Mouse (Mus musculus) liver, embryonic 13.5 days (tissue): Measurements from ENCODE around the gene Ccdc30. TPM values are rescaled to one million over a fixed set of nuclear protein-coding genes. Genes with fewer than 3 reads are reported as not detected.
A peak's percentile ranks its signal among the peaks of the same experiment; 100 is the strongest.

Experiments
- ATAC-seq: fragments of 200-750 bp; cut with Nextera tagmentation; 2 replicates; pipeline ENCODE4 v1.8.0; 2017; ENCODE audit warnings: low read depth, mild to moderate bottlenecking, moderate number of reproducible peaks, moderate library complexity
- DNase-seq: peaks from one replicate; pipeline ENCODE4 v3.0.0; 2022
- H3K27ac ChIP-seq: fragments of 300-500 bp; sonication (generic); 2 replicates; pipeline ENCODE4 v1.5.1; 2015; ENCODE audit warnings: moderate library complexity, mild to moderate bottlenecking, inconsistent platforms
- H3K27me3 ChIP-seq: fragments of 300-500 bp; sonication (generic); 2 replicates; pipeline ENCODE4 v1.6.1; 2015; ENCODE audit warnings: mild to moderate bottlenecking, inconsistent platforms
- H3K36me3 ChIP-seq: fragments of 300-500 bp; sonication (generic); 2 replicates; pipeline ENCODE4 v1.6.1; 2015; ENCODE audit warnings: mild to moderate bottlenecking, inconsistent platforms
- H3K4me1 ChIP-seq: fragments of 300-500 bp; sonication (generic); replicated peaks from 2 replicates; pipeline ENCODE4 v1.6.1; 2015; ENCODE audit warnings: inconsistent platforms
- H3K4me2 ChIP-seq: fragments of 300-500 bp; sonication (generic); 2 replicates; pipeline ENCODE4 v1.6.1; 2015; ENCODE audit warnings: inconsistent platforms, mild to moderate bottlenecking, moderate library complexity
- H3K4me3 ChIP-seq: fragments of 300-500 bp; sonication (generic); replicated peaks from 2 replicates; pipeline ENCODE4 v1.5.1; 2015; ENCODE audit warnings: mild to moderate bottlenecking, inconsistent platforms
- H3K9ac ChIP-seq: fragments of 300-500 bp; sonication (generic); 2 replicates; pipeline ENCODE4 v1.6.1; 2015; ENCODE audit warnings: mild to moderate bottlenecking, inconsistent platforms
- H3K9me3 ChIP-seq: fragments of 300-500 bp; sonication (generic); replicated peaks from 2 replicates; pipeline ENCODE4 v1.6.1; 2016; ENCODE audit warnings: inconsistent platforms
- WGBS: fragments of 180-500 bp; shearing (Covaris S2); methylation state at CpG from one replicate; pipeline ENCODE4 v1.1.7; 2015; ENCODE audit not compliant: insufficient replicate concordance; 5-methylcytosine and 5-hydroxymethylcytosine counted together
- polyA plus RNA-seq: library from polyadenylated mRNA; unstranded; fragments of >200 nt; fragmentation: Nextera tagmentation; extraction: Ambion mirVana; gene quantifications from 2 replicates; pipeline ENCODE4 v1.2.1, GENCODE M21; 2015

Ccdc30 gene
- polyA plus RNA-seq, 1 experiment from 2014 or later = 1.1 TPM

GRCm38 (mm10) chr4:119275726-119276125, 139.6 kb downstream of the Ccdc30 start:
- WGBS = 59% methylated on average over 1 of the region's 2 CpGs
- H3K4me3 ChIP-seq = no peak overlapping the region
- no peaks in the 10 kb centered on the region for H3K9me3 ChIP-seq
- peaks cover 97% of the 10 kb centered on the region for H3K36me3 ChIP-seq
- H3K9ac ChIP-seq = no peak overlapping the region
- peak overlapping the region; percentile 63 for H3K27ac ChIP-seq
- H3K27me3 ChIP-seq = no peaks in the 10 kb centered on the region
- ATAC-seq = no peak
- DNase-seq = no peak
- H3K4me1 ChIP-seq = peaks cover 33% of the 10 kb centered on the region
- H3K4me2 ChIP-seq = no peak overlapping the region

DNA sequence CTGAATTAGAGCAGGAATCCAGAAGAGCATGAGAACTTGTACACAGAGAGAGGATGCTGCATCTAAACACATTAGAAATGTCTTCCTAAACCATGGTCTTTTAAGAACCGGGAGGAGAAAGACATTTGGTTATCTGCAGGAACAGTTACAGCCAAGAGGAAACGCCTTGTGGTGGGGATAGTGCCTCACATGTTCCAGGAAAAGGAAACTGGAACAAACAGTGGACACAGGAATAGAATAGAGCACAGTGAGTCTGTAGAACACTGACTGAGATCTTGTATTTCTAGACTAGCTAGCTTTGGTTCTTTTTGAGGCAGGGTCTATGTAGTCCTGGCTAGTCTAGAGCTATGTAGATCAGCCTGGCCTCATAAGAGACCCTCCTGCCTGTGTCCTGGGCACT, 140.1 kb downstream of the Ccdc30 start:
- no peak overlapping the region for H3K4me3 ChIP-seq
- 19% methylated on average over 2 of the region's 2 CpGs for WGBS
- H3K27ac ChIP-seq = peak overlapping the region; percentile 63
- no peaks in the 10 kb centered on the region for H3K9me3 ChIP-seq
- no peak overlapping the region for H3K4me2 ChIP-seq
- ATAC-seq (peak; percentile 56), DNase-seq (no peak)
- H3K4me1 ChIP-seq = peaks cover 33% of the 10 kb centered on the region
- no peak overlapping the region for H3K9ac ChIP-seq
- peaks cover 95% of the 10 kb centered on the region for H3K36me3 ChIP-seq
- no peaks in the 10 kb centered on the region for H3K27me3 ChIP-seq

DNA sequence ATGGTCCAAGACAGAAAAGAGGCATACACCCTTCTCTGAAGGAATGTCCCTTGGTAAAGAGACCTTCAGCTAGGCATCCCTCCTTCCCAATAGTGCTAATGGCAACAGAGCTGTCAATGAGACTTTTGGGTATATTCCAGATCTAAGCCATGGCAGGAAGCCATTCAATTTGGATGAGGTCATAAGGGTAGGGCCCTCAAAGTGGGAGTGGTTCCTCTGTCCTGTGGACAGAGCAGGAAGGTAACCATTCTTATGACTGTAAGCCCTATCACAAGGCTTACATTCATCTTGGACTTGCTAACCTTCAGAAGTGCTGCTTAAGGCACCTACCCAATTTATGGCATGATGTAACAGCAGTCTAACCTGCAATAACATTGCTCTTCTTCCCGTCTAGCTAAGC, 140.7 kb downstream of the Ccdc30 start:
- Histone ChIP-seq H3K4me3 (no peak overlapping the region), H3K9me3 (no peaks in the 10 kb centered on the region), H3K9ac (no peak overlapping the region), H3K27ac (peak overlapping the region; percentile 63), H3K36me3 (peaks cover 89% of the 10 kb centered on the region), H3K4me2 (no peak overlapping the region), H3K27me3 (no peaks in the 10 kb centered on the region), H3K4me1 (peaks cover 33% of the 10 kb centered on the region)
- no peak for DNase-seq
- WGBS = 70% methylated on average over 1 of the region's 1 CpGs
- no peak for ATAC-seq

Other genes with a start within 250 kb of the Ccdc30 start
- 2.8 and 2.9 TPM in 2 replicates for gene Zfp691, start 241.3 kb downstream of the Ccdc30 start, polyA plus RNA-seq
- gene Ermap, start 225.5 kb downstream of the Ccdc30 start, polyA plus RNA-seq = 329 and 341 TPM in 2 replicates
- 121 and 130 TPM in 2 replicates for gene Svbp, start 220.2 kb downstream of the Ccdc30 start, polyA plus RNA-seq
- gene Tmem269, start 197.3 kb downstream of the Ccdc30 start, polyA plus RNA-seq = not detected in 2 replicates
- 16.1 and 16.5 TPM in 2 replicates for gene AU022252, start 182.8 kb downstream of the Ccdc30 start, polyA plus RNA-seq
- gene P3h1, start 182.6 kb downstream of the Ccdc30 start, polyA plus RNA-seq = 9.3 and 9.4 TPM in 2 replicates
- not detected in 2 replicates for gene Cldn19, start 160.1 kb downstream of the Ccdc30 start, polyA plus RNA-seq
- gene Ybx1, start 120.9 kb downstream of the Ccdc30 start, polyA plus RNA-seq = 342 and 392 TPM in 2 replicates
- gene Ppih, start 95.0 kb downstream of the Ccdc30 start, polyA plus RNA-seq = 87.9 and 92.5 TPM in 2 replicates
- 14.9 and 16.0 TPM in 2 replicates for gene Ppcs, start 6.9 kb upstream of the Ccdc30 start, polyA plus RNA-seq
- 0.17 TPM in 1 of 2 replicates, not detected in the other for gene Zmynd12, start 7.3 kb upstream of the Ccdc30 start, polyA plus RNA-seq
- gene Rimkla, start 77.1 kb upstream of the Ccdc30 start, polyA plus RNA-seq = 0.05 TPM in 2 replicates
- gene Foxj3, start 121.5 kb upstream of the Ccdc30 start, polyA plus RNA-seq = 5.4 and 7.4 TPM in 2 replicates
- 0.58 and 0.63 TPM in 2 replicates for gene Frg2f1, start 124.0 kb upstream of the Ccdc30 start, polyA plus RNA-seq
- gene Guca2a, start 222.2 kb upstream of the Ccdc30 start, polyA plus RNA-seq = 0.20 TPM in 1 of 2 replicates, not detected in the other
- not detected in 2 replicates for gene Guca2b, start 243.4 kb upstream of the Ccdc30 start, polyA plus RNA-seq